18 mouse cellular contexts compared by ENCODE assay signal in the genomic region with DNA sequence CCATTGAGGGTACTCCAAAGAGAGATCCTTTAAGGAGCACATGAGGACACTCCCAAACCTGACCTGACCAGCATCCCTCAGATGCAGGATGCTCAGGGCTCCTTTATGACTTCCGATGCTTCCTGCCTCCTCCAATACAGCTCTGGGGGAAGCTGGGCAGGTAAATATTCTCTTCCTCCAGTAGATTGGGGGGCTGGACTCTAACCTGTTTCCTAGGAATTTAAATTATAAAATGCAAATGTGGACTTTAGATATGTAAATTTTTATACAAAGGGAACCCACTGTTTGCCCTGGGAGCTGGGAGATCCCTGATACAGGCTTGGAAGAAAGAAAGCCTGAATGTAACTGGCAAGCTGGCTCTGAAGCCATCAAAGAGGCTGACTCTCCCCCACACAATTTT. TPM values are rescaled to one million over a fixed set of nuclear protein-coding genes. Genes with fewer than 3 reads are reported as not detected.
"Had no signal": no experiment of that assay in that cellular context is flagged by ENCODE, and none has a peak within 500 bp of the region (broad histone marks: within the 10 kb centered on the region; RNA-seq: fewer than 3 reads in every experiment).

No protein-coding gene starts in this region.

- H3K36me3 ChIP-seq: liver, embryonic 15.5 days; midbrain, embryonic 13.5 days; midbrain, embryonic 15.5 days; neural tube, embryonic 12.5 days had no signal

- H3K9ac ChIP-seq: liver, embryonic 15.5 days; lung, embryonic 14.5 days; midbrain, embryonic 13.5 days; midbrain, embryonic 15.5 days; neural tube, embryonic 12.5 days had no signal

- H3K4me2 ChIP-seq: liver, embryonic 15.5 days; lung, embryonic 14.5 days; midbrain, embryonic 11.5 days; midbrain, embryonic 13.5 days; midbrain, embryonic 15.5 days; neural tube, embryonic 12.5 days had no signal

- H3K27ac ChIP-seq: liver, embryonic 15.5 days; macrophage; midbrain, embryonic 13.5 days; midbrain, embryonic 15.5 days; neural tube, embryonic 12.5 days had no signal

- ATAC-seq: midbrain, embryonic 13.5 days; midbrain, embryonic 15.5 days had no signal

- DNase-seq: lung, adult 18-20 months; lung, embryonic 14.5 days; lung, postnatal 10 days; lung, postnatal 36 days; right cerebral cortex, postnatal 14 days; spleen, adult 18-20 months; thymus, adult 18-20 months; thymus, postnatal 25 days; thymus, postnatal 4 days had no signal

- H3K9me3 ChIP-seq: liver, embryonic 15.5 days; megakaryocyte, embryonic 14.5 days; midbrain, embryonic 13.5 days; midbrain, embryonic 15.5 days; neural tube, embryonic 12.5 days had no signal

- H3K4me3 ChIP-seq: liver, embryonic 15.5 days; megakaryocyte, embryonic 14.5 days; midbrain, embryonic 13.5 days; midbrain, embryonic 15.5 days; neural tube, embryonic 12.5 days had no signal

RNA-seq across cellular contexts. Expression of a gene that starts 2.3 kb away (rescaled TPM):
- total RNA-seq: monocyte, adult 5-6 weeks; neutrophil, adult 5-6 weeks had no signal
- polyA plus RNA-seq: macrophage had no signal
